Mouse (Mus musculus) limb, embryonic 12.5 days (tissue): ENCODE results near the gene Olfr601. TPM values are rescaled to one million over a fixed set of nuclear protein-coding genes. Genes with fewer than 3 reads are reported as not detected.
"Not testable (repeated sequence)": the region's sequence is repeated elsewhere in the genome, so short reads cannot be mapped to it uniquely, and the experiment has no call there.

Source experiments
- ATAC-seq: fragments of 200-750 bp; cut with Nextera tagmentation; 2 replicates; pipeline ENCODE4 v1.8.0; 2017; ENCODE audit warnings: low read depth, moderate TSS enrichment; ENCODE audit not compliant: insufficient number of reproducible peaks, insufficient read depth, low FRiP score, low TSS enrichment
- H3K27ac ChIP-seq: fragments of 300-500 bp; sonication (generic); 2 replicates; pipeline ENCODE4 v1.5.1; 2016; ENCODE audit warnings: mild to moderate bottlenecking, moderate library complexity
- H3K27me3 ChIP-seq: fragments of 300-500 bp; sonication (generic); 2 replicates; pipeline ENCODE4 v1.6.1; 2016; ENCODE audit warnings: mild to moderate bottlenecking, moderate library complexity
- H3K36me3 ChIP-seq: fragments of 300-500 bp; sonication (generic); 2 replicates; pipeline ENCODE4 v1.6.1; 2016; ENCODE audit warnings: mild to moderate bottlenecking, moderate library complexity
- H3K4me1 ChIP-seq: fragments of 300-500 bp; sonication (generic); replicated peaks from 2 replicates; pipeline ENCODE4 v1.6.1; 2016
- H3K4me2 ChIP-seq: fragments of 300-500 bp; sonication (generic); 2 replicates; pipeline ENCODE4 v1.6.1; 2016; ENCODE audit warnings: mild to moderate bottlenecking, moderate library complexity
- H3K4me3 ChIP-seq: fragments of 300-500 bp; sonication (generic); replicated peaks from 2 replicates; pipeline ENCODE4 v1.5.1; 2016; ENCODE audit warnings: mild to moderate bottlenecking
- H3K9ac ChIP-seq: fragments of 300-500 bp; sonication (generic); replicated peaks from 2 replicates; pipeline ENCODE4 v1.6.1; 2016; ENCODE audit warnings: mild to moderate bottlenecking, moderate library complexity
- H3K9me3 ChIP-seq: fragments of 300-500 bp; sonication (generic); 2 replicates; pipeline ENCODE4 v1.6.1; 2016; ENCODE audit warnings: mild to moderate bottlenecking, moderate library complexity
- WGBS: fragments of 180-500 bp; shearing (Covaris S2); methylation state at CpG from one replicate; pipeline ENCODE4 v1.1.7; 2016; 5-methylcytosine and 5-hydroxymethylcytosine counted together
- polyA plus RNA-seq: library from polyadenylated mRNA; unstranded; fragments of >200 nt; fragmentation: Nextera tagmentation; extraction: Ambion mirVana; gene quantifications from 2 replicates; pipeline ENCODE4 v1.2.1, GENCODE M21; 2016

Gene Olfr601
- not detected in 2 replicates for polyA plus RNA-seq

DNA sequence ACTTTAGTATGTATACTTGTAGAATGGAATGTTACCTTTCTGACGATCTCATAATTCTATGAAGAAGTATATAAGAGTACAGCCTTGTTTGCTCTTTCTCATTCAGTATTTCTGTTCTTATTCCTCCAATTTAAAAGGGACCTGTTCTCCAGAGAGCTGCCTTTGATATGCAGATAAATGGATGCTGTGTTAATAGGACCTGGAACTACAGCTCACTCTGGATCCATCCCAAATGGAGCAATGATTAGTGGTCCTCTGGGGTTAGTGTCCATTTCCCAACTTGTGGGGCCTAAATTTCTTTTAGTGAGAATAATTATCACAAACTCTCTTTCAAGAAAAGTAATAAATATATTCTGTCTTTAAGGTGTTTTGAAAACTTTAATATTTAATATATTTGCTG, at the start of gene Olfr601:
TSS of gene Olfr601 (minus strand) at position 101 of the 400 bp plus-strand sequence.
- H3K27ac ChIP-seq, result no peak within 1 kb of the TSS
- H3K36me3 ChIP-seq, result no peaks in the 10 kb centered on the region

DNA sequence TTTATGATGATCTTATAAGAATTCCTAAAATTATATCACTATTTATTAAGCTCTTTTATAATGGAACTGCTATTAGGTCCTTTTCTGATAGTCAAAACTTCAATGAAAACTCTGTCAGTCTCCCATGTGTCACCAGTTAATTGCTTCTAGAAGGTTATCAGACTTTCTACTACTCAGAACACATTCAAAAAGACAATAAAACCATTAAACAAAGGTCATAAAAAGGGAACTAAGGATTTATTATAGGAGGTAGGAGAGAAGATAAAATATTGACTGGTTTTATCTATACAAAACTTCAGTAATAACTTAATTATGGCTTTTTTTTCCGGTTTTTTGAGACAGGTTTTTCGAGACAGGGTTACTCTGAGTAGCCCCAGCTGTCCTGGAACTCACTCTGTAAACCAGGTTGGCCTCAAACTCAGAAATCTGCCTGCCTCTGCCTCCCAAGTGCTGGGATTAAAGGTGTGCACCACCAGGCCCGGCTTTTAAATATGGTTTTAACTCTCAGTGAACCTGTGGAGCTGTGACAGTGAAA, 44.1 kb upstream of the Olfr601 start:
- 82% methylated on average over 3 of the region's 3 CpGs for WGBS
- H3K9ac ChIP-seq, H3K4me3 ChIP-seq, H3K9me3 ChIP-seq, H3K27ac ChIP-seq, H3K4me2 ChIP-seq, ATAC-seq, H3K4me1 ChIP-seq, H3K36me3 ChIP-seq, H3K27me3 ChIP-seq: not testable (repeated sequence)

More for the DNA sequence above, at the start of gene Olfr601:
- Histone ChIP-seq H3K9ac (no peak within 1 kb of the TSS), H3K9me3 (no peaks in the 10 kb centered on the region), H3K27me3 (no peaks in the 10 kb centered on the region), H3K4me1 (no peaks in the 10 kb centered on the region), H3K4me3 (no peak within 1 kb of the TSS), H3K4me2 (no peak within 1 kb of the TSS)
- 90% methylated on average over 1 of the region's 1 CpGs for WGBS
- ATAC-seq, result no peak

DNA sequence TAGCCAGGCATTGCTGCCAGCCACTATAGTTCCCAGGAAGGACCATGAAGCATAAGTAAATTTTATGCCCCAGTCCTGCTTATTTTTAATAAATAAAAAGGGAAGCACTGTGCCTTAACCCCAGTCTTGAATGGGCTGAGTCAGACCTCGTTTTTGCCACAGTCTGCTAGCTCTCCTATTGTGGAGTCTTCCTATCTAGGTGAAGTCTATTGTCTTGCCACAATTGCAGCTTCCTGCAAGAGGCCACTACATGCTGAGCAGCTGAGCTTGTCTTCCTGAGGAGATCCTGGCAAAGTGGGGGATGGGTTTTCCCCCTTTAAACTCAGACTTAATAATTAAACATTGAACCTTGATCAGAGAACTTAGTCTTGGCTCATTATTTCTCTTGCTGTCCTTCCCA, 36.5 kb upstream of the Olfr601 start:
- Histone ChIP-seq H3K36me3 (no peaks in the 10 kb centered on the region), H3K27me3 (no peaks in the 10 kb centered on the region), H3K4me2 (no peak overlapping the region), H3K9ac (no peak overlapping the region), H3K4me1 (no peaks in the 10 kb centered on the region), H3K27ac (no peak overlapping the region), H3K4me3 (no peak overlapping the region), H3K9me3 (no peaks in the 10 kb centered on the region)
- no peak for ATAC-seq
- WGBS, result 24% methylated on average over 1 of the region's 1 CpGs

DNA sequence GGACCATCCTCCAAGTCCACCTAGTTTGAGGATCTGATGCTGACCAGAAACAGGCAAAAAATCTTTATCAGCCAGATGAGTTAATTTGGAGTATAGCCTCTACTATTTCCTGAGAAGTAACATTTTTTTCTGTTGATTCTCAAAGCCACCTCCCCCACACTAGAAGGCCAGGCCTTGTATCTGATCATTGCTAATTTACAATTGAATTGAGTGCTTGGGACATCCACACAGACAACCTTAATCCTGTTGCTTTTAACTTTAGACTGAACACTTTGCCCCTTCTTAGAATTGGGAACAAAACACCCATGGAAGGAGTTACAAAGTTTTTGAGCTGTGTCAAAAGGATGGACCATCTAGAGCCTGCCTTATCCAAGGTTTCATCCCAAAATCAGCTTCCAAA, 35.3 kb upstream of the Olfr601 start:
- no peaks in the 10 kb centered on the region for H3K4me1 ChIP-seq
- H3K36me3 ChIP-seq, result no peaks in the 10 kb centered on the region
- H3K4me3 ChIP-seq, result no peak overlapping the region
- H3K27ac ChIP-seq, result no peak overlapping the region
- no peak overlapping the region for H3K9ac ChIP-seq
- no peak overlapping the region for H3K4me2 ChIP-seq
- no peaks in the 10 kb centered on the region for H3K9me3 ChIP-seq
- no peak for ATAC-seq
- H3K27me3 ChIP-seq, result no peaks in the 10 kb centered on the region

DNA sequence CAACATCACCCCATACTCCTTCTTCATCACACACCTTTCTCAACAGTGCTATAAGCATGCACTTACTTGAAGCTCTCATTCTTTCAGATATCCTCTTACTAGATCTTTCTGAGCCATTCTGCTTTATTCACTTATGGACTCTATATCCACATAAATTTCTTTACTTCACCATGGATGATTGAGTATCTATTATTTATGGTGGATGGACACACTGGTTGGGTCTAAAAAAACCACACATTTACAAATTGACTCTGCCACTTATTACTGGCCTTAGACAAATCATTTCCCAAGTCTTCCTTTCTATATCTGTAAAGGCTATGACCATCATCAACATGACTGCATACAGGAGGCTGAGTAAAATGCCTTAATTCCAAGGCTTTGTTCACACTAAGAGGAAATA, 23.6 kb upstream of the Olfr601 start, which contains the start of gene Olfr603:
TSS of gene Olfr603 (minus strand) at position 101 of the 400 bp plus-strand sequence.
- Histone ChIP-seq H3K27ac (no peak within 1 kb of the TSS), H3K4me2 (no peak within 1 kb of the TSS), H3K36me3 (no peaks in the 10 kb centered on the region), H3K27me3 (no peaks in the 10 kb centered on the region), H3K4me3 (no peak within 1 kb of the TSS), H3K9ac (no peak within 1 kb of the TSS), H3K4me1 (no peaks in the 10 kb centered on the region), H3K9me3 (no peaks in the 10 kb centered on the region)
- ATAC-seq, result no peak

DNA sequence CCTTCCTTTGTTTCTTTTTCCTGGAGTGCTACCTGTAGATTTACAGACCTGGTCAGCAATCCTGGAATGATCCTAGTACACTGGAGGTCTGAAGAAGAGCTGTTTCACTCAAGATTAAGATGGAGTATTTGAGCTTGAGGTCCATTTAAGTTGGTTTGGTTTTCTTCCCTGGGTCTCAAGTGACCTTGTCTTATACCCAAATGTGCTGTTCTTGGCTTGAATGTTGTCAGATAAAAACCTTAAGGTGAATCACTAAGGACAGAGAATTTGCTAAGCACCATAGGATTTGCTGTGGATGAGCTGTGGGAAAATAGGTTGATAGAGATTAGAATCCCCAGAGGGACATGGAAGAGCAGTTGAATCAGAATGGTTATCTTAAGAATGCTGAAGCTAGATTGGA, 12.9 kb downstream of the Olfr601 start, which contains the start of gene Olfr600:
TSS of gene Olfr600 (minus strand) at position 101 of the 400 bp plus-strand sequence.
- H3K36me3 ChIP-seq, result no peaks in the 10 kb centered on the region
- no peak within 1 kb of the TSS for H3K4me2 ChIP-seq
- H3K27me3 ChIP-seq, result no peaks in the 10 kb centered on the region
- no peaks in the 10 kb centered on the region for H3K4me1 ChIP-seq
- H3K9me3 ChIP-seq, result no peaks in the 10 kb centered on the region
- ATAC-seq, result no peak
- no peak within 1 kb of the TSS for H3K9ac ChIP-seq
- H3K27ac ChIP-seq, result no peak within 1 kb of the TSS
- no peak within 1 kb of the TSS for H3K4me3 ChIP-seq

DNA sequence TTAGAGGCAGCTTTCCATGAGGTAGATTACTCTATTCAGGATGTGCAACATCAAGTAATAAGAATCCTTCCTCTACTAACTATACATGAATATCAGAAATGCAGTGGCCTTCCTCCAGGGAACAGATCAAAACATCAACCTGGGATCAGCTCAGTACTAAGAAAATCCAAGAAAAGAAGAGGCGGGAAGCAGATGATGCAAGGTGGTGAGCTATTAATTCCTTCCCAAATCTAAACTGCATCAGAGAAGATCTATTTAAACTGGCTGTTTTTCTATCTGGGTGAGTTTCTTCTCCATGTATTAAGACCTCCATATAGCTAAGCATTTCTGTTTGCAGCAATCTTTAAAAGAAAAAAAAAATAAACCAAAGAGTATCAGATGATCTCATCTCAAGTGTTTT, 26.8 kb downstream of the Olfr601 start, which contains the start of gene Olfr599:
TSS of gene Olfr599 (plus strand) at position 301 of the 400 bp plus-strand sequence.
- H3K4me2 ChIP-seq, result no peak within 1 kb of the TSS
- no peak within 1 kb of the TSS for H3K4me3 ChIP-seq
- H3K9me3 ChIP-seq, result no peaks in the 10 kb centered on the region
- no peaks in the 10 kb centered on the region for H3K27me3 ChIP-seq
- H3K27ac ChIP-seq, result no peak within 1 kb of the TSS
- ATAC-seq, result no peak
- no peaks in the 10 kb centered on the region for H3K4me1 ChIP-seq
- 89% methylated on average over 1 of the region's 1 CpGs for WGBS
- no peaks in the 10 kb centered on the region for H3K36me3 ChIP-seq
- no peak within 1 kb of the TSS for H3K9ac ChIP-seq

DNA sequence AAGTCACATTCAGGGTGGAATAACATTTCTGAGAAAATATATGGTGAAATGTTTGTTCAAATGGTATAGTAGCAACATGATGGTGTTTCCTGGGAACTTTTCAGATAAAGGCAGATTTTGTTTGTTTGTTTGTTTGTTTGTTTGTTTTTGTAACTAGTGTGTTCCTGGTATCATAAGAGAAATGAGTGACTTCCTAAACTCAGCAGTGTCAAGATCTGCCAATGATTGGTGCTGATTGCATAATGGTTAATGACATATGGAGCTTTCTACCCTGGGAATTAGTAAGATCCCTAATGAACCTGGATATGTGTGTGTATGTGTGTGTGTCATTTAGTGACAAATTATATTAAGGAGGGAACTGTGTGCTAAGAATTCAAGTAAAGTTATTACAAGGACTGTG, 39.2 kb downstream of the Olfr601 start, which contains the start of gene Olfr598:
TSS of gene Olfr598 (plus strand) at position 301 of the 400 bp plus-strand sequence.
- no peak for ATAC-seq
- Histone ChIP-seq H3K4me2 (no peak within 1 kb of the TSS), H3K36me3 (no peaks in the 10 kb centered on the region), H3K4me1 (no peaks in the 10 kb centered on the region), H3K4me3 (no peak within 1 kb of the TSS), H3K9ac (no peak within 1 kb of the TSS), H3K9me3 (no peaks in the 10 kb centered on the region), H3K27me3 (no peaks in the 10 kb centered on the region), H3K27ac (no peak within 1 kb of the TSS)

DNA sequence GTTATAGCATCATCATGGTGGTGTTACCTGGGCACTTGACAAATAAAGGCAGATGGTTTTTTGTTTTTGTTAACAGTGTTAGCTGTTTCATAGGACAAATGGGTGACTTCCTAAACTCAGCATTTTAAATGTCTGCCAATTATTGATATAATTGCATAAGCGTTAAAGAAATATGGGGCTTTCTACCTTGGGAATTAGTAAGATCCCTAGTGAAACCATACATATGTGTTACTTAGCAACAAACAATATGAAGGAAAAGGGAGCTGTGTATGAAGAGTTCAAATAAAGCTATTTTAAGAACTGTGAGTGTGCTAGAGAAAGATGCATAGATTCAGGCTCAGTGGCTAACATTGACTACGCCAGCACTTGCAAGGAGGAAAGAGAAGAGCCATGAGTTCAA, 46.4 kb downstream of the Olfr601 start, which contains the start of gene Olfr597:
TSS of gene Olfr597 (plus strand) at position 301 of the 400 bp plus-strand sequence.
- ATAC-seq, H3K9ac ChIP-seq, H3K4me2 ChIP-seq, H3K27me3 ChIP-seq, H3K9me3 ChIP-seq, H3K36me3 ChIP-seq, H3K4me1 ChIP-seq, H3K4me3 ChIP-seq, H3K27ac ChIP-seq: not testable (repeated sequence)
- WGBS, result 93% methylated on average over 2 of the region's 2 CpGs

Other genes starting within 250 kb of the Olfr601 start
- not detected in 2 replicates for gene Olfr586, start 237.0 kb downstream of the Olfr601 start, polyA plus RNA-seq
- gene Olfr588-ps1, start 221.8 kb downstream of the Olfr601 start, polyA plus RNA-seq, result not detected in 2 replicates
- not detected in 2 replicates for gene Olfr589, start 206.3 kb downstream of the Olfr601 start, polyA plus RNA-seq
- not detected in 2 replicates for gene Olfr591, start 184.3 kb downstream of the Olfr601 start, polyA plus RNA-seq
- not detected in 2 replicates for gene Olfr592, start 177.9 kb downstream of the Olfr601 start, polyA plus RNA-seq
- gene Olfr593, start 150.8 kb downstream of the Olfr601 start, polyA plus RNA-seq, result not detected in 2 replicates
- not detected in 2 replicates for gene Olfr594, start 145.7 kb downstream of the Olfr601 start, polyA plus RNA-seq
- gene Usp17ld, start 110.2 kb downstream of the Olfr601 start, polyA plus RNA-seq, result not detected in 2 replicates
- not detected in 2 replicates for gene Olfr596, start 57.0 kb downstream of the Olfr601 start, polyA plus RNA-seq
- not detected in 2 replicates for gene Olfr597, start 46.3 kb downstream of the Olfr601 start, polyA plus RNA-seq
- not detected in 2 replicates for gene Olfr598, start 39.1 kb downstream of the Olfr601 start, polyA plus RNA-seq
- not detected in 2 replicates for gene Olfr599, start 26.7 kb downstream of the Olfr601 start, polyA plus RNA-seq
- not detected in 2 replicates for gene Olfr600, start 13.0 kb downstream of the Olfr601 start, polyA plus RNA-seq
- not detected in 2 replicates for gene Olfr603, start 23.5 kb upstream of the Olfr601 start, polyA plus RNA-seq
- not detected in 2 replicates for gene Usp17lc, start 52.4 kb upstream of the Olfr601 start, polyA plus RNA-seq
- not detected in 2 replicates for gene Olfr605, start 82.8 kb upstream of the Olfr601 start, polyA plus RNA-seq
- gene Olfr606, start 86.4 kb upstream of the Olfr601 start, polyA plus RNA-seq, result not detected in 2 replicates
- not detected in 2 replicates for gene Olfr607, start 101.5 kb upstream of the Olfr601 start, polyA plus RNA-seq
- gene Olfr608, start 107.2 kb upstream of the Olfr601 start, polyA plus RNA-seq, result not detected in 2 replicates
- gene Olfr609, start 135.4 kb upstream of the Olfr601 start, polyA plus RNA-seq, result not detected in 2 replicates
- gene Olfr610, start 149.5 kb upstream of the Olfr601 start, polyA plus RNA-seq, result not detected in 2 replicates
- gene Olfr611, start 158.2 kb upstream of the Olfr601 start, polyA plus RNA-seq, result not detected in 2 replicates
- not detected in 2 replicates for gene Olfr612, start 180.1 kb upstream of the Olfr601 start, polyA plus RNA-seq
- gene Olfr613, start 185.4 kb upstream of the Olfr601 start, polyA plus RNA-seq, result not detected in 2 replicates
- not detected in 2 replicates for gene Olfr615, start 193.4 kb upstream of the Olfr601 start, polyA plus RNA-seq
- not detected in 2 replicates for gene Olfr616, start 206.5 kb upstream of the Olfr601 start, polyA plus RNA-seq
- not detected in 2 replicates for gene Olfr617, start 210.4 kb upstream of the Olfr601 start, polyA plus RNA-seq
- not detected in 2 replicates for gene Olfr618, start 227.4 kb upstream of the Olfr601 start, polyA plus RNA-seq
- gene Olfr619, start 237.9 kb upstream of the Olfr601 start, polyA plus RNA-seq, result not detected in 2 replicates
- not detected in 2 replicates for gene Olfr620, start 249.9 kb upstream of the Olfr601 start, polyA plus RNA-seq